Mouse (Mus musculus) naive thymus-derived CD4-positive, alpha-beta T cell, adult 2 months (primary cell): ENCODE measurements around the gene Ncs1.

ENCODE experiments used
- DNase-seq: peaks from one replicate; pipeline ENCODE4 v3.0.0-alpha.2; 2011; ENCODE audit warnings: low read depth

Gene Ncs1

GRCm38 (mm10) chr2:31244216-31244615 is 1.4 kb upstream of the Ncs1 start:
- DNase-seq = no peak

GRCm38 (mm10) chr2:31245051-31245450 is 572 bp upstream of the Ncs1 start:
- no peak for DNase-seq

GRCm38 (mm10) chr2:31246251-31246971 is 788 bp downstream of the Ncs1 start:
- peak; percentile 41 for DNase-seq

GRCm38 (mm10) chr2:31248856-31249255 is 3.2 kb downstream of the Ncs1 start:
- no peak for DNase-seq

GRCm38 (mm10) chr2:31252167-31252566 is 6.5 kb downstream of the Ncs1 start:
- DNase-seq = no peak

- DNase-seq = no peak
Observed at GRCm38 (mm10) chr2:31253463-31253862, 7.8 kb downstream of the Ncs1 start.

GRCm38 (mm10) chr2:31254806-31255205 is 9.2 kb downstream of the Ncs1 start:
- DNase-seq = no peak

- DNase-seq = peak; percentile 97
Observed at GRCm38 (mm10) chr2:31255952-31256938, 10.6 kb downstream of the Ncs1 start.

- no peak for DNase-seq
Observed at GRCm38 (mm10) chr2:31257096-31257495, 11.5 kb downstream of the Ncs1 start.

- DNase-seq = peak; percentile 83
Observed at GRCm38 (mm10) chr2:31258609-31259366, 13.2 kb downstream of the Ncs1 start.

GRCm38 (mm10) chr2:31259367-31259920 is 13.8 kb downstream of the Ncs1 start:
- DNase-seq = no peak

GRCm38 (mm10) chr2:31260549-31260948 is 14.9 kb downstream of the Ncs1 start:
- no peak for DNase-seq

- DNase-seq = no peak
Observed at GRCm38 (mm10) chr2:31263039-31263461, 17.4 kb downstream of the Ncs1 start.

- DNase-seq = no peak
Observed at GRCm38 (mm10) chr2:31263746-31264378, 18.2 kb downstream of the Ncs1 start.

- no peak for DNase-seq
Observed at GRCm38 (mm10) chr2:31267447-31267846, 21.8 kb downstream of the Ncs1 start.

GRCm38 (mm10) chr2:31268631-31269030 is 23.0 kb downstream of the Ncs1 start:
- no peak for DNase-seq

GRCm38 (mm10) chr2:31269188-31269587 is 23.6 kb downstream of the Ncs1 start:
- no peak for DNase-seq

GRCm38 (mm10) chr2:31269847-31270246 is 24.2 kb downstream of the Ncs1 start:
- DNase-seq = no peak

- no peak for DNase-seq
Observed at GRCm38 (mm10) chr2:31270470-31270869, 24.8 kb downstream of the Ncs1 start.

GRCm38 (mm10) chr2:31271071-31271470 is 25.4 kb downstream of the Ncs1 start:
- peak; percentile 49 for DNase-seq

- no peak for DNase-seq
Observed at GRCm38 (mm10) chr2:31274993-31275392, 29.4 kb downstream of the Ncs1 start.
